Mouse (Mus musculus): Measurements from ENCODE around the gene Tbx3. TPM values are rescaled to one million over a fixed set of nuclear protein-coding genes. Genes with fewer than 3 reads are reported as not detected.

Tbx3 gene
- polyA plus RNA-seq, 1 experiment from 2014 or later, result 20.6 TPM

GRCm38 (mm10) chr5:119708850-119709585, 38.5 kb downstream of the Tbx3 start:
- no peak overlapping the region for H3K9ac ChIP-seq (replicated peaks; ENCODE audit: low read depth, low read length)
- no peak overlapping the region for H3K4me2 ChIP-seq (replicated peaks; ENCODE audit: low read depth, low read length)
- peaks cover 33% of the 10 kb centered on the region for H3K27me3 ChIP-seq (ENCODE audit: control insufficient read depth, insufficient read depth, low read length)
- no peaks in the 10 kb centered on the region for H3K4me1 ChIP-seq (ENCODE audit: control insufficient read depth, insufficient read depth, low read length)
- H3K36me3 ChIP-seq (ENCODE audit: control insufficient read depth, insufficient read depth, low read length), result no peaks in the 10 kb centered on the region
- H3K27ac ChIP-seq (ENCODE audit: low read length), result no peak overlapping the region
- 82% methylated on average over 14 of the region's 14 CpGs for WGBS
- no peaks in the 10 kb centered on the region for H3K9me3 ChIP-seq (ENCODE audit: control insufficient read depth, low read depth, low read length)
- no peak overlapping the region for H3K4me3 ChIP-seq (ENCODE audit: low read depth, low read length)
- ATAC-seq (ENCODE audit: insufficient number of reproducible peaks, insufficient read depth, low FRiP score, low read depth), result no peak

GRCm38 (mm10) chr5:119709826-119710559, 39.5 kb downstream of the Tbx3 start:
- Histone ChIP-seq H3K27me3 (ENCODE audit: control insufficient read depth, insufficient read depth, low read length) (peaks cover 33% of the 10 kb centered on the region), H3K4me1 (ENCODE audit: control insufficient read depth, insufficient read depth, low read length) (no peaks in the 10 kb centered on the region), H3K36me3 (ENCODE audit: control insufficient read depth, insufficient read depth, low read length) (no peaks in the 10 kb centered on the region), H3K9ac (replicated peaks; ENCODE audit: low read depth, low read length) (no peak overlapping the region), H3K4me3 (ENCODE audit: low read depth, low read length) (no peak overlapping the region), H3K9me3 (ENCODE audit: control insufficient read depth, low read depth, low read length) (no peaks in the 10 kb centered on the region), H3K27ac (ENCODE audit: low read length) (no peak overlapping the region), H3K4me2 (replicated peaks; ENCODE audit: low read depth, low read length) (no peak overlapping the region)
- ATAC-seq (ENCODE audit: insufficient number of reproducible peaks, insufficient read depth, low FRiP score, low read depth), result no peak
- 24% methylated on average over 18 of the region's 18 CpGs for WGBS

GRCm38 (mm10) chr5:119710756-119711155, 40.3 kb downstream of the Tbx3 start:
- Histone ChIP-seq H3K4me2 (replicated peaks; ENCODE audit: low read depth, low read length) (no peak overlapping the region), H3K9ac (replicated peaks; ENCODE audit: low read depth, low read length) (no peak overlapping the region), H3K27me3 (ENCODE audit: control insufficient read depth, insufficient read depth, low read length) (peaks cover 29% of the 10 kb centered on the region), H3K9me3 (ENCODE audit: control insufficient read depth, low read depth, low read length) (no peaks in the 10 kb centered on the region), H3K4me1 (ENCODE audit: control insufficient read depth, insufficient read depth, low read length) (no peaks in the 10 kb centered on the region), H3K36me3 (ENCODE audit: control insufficient read depth, insufficient read depth, low read length) (no peaks in the 10 kb centered on the region), H3K4me3 (ENCODE audit: low read depth, low read length) (no peak overlapping the region), H3K27ac (ENCODE audit: low read length) (no peak overlapping the region)
- ATAC-seq (ENCODE audit: insufficient number of reproducible peaks, insufficient read depth, low FRiP score, low read depth), result no peak
- WGBS, result 28% methylated on average over 7 of the region's 7 CpGs

GRCm38 (mm10) chr5:119711626-119712025, 41.2 kb downstream of the Tbx3 start:
- no peak overlapping the region for H3K4me2 ChIP-seq (replicated peaks; ENCODE audit: low read depth, low read length)
- no peak overlapping the region for H3K9ac ChIP-seq (replicated peaks; ENCODE audit: low read depth, low read length)
- H3K36me3 ChIP-seq (ENCODE audit: control insufficient read depth, insufficient read depth, low read length), result no peaks in the 10 kb centered on the region
- H3K4me1 ChIP-seq (ENCODE audit: control insufficient read depth, insufficient read depth, low read length), result no peaks in the 10 kb centered on the region
- H3K27me3 ChIP-seq (ENCODE audit: control insufficient read depth, insufficient read depth, low read length), result peaks cover 23% of the 10 kb centered on the region; the same call in 1 of the 2 replicates
- H3K4me3 ChIP-seq (ENCODE audit: low read depth, low read length), result no peak overlapping the region
- H3K27ac ChIP-seq (ENCODE audit: low read length), result no peak overlapping the region
- ATAC-seq (ENCODE audit: insufficient number of reproducible peaks, insufficient read depth, low FRiP score, low read depth), result no peak
- 84% methylated on average over 5 of the region's 5 CpGs for WGBS
- H3K9me3 ChIP-seq (ENCODE audit: control insufficient read depth, low read depth, low read length), result no peaks in the 10 kb centered on the region

GRCm38 (mm10) chr5:119712679-119713246, 42.3 kb downstream of the Tbx3 start:
- ATAC-seq (ENCODE audit: insufficient number of reproducible peaks, insufficient read depth, low FRiP score, low read depth), result no peak
- Histone ChIP-seq H3K4me1 (ENCODE audit: control insufficient read depth, insufficient read depth, low read length) (no peaks in the 10 kb centered on the region), H3K9me3 (ENCODE audit: control insufficient read depth, low read depth, low read length) (no peaks in the 10 kb centered on the region), H3K27me3 (ENCODE audit: control insufficient read depth, insufficient read depth, low read length) (peaks cover 13% of the 10 kb centered on the region; the same call in 1 of the 2 replicates), H3K4me3 (ENCODE audit: low read depth, low read length) (peak overlapping the region; percentile 12; the same call in 1 of the 2 replicates), H3K9ac (replicated peaks; ENCODE audit: low read depth, low read length) (no peak overlapping the region), H3K36me3 (ENCODE audit: control insufficient read depth, insufficient read depth, low read length) (no peaks in the 10 kb centered on the region), H3K27ac (ENCODE audit: low read length) (no peak overlapping the region), H3K4me2 (replicated peaks; ENCODE audit: low read depth, low read length) (peak overlapping the region; percentile 28)
- WGBS, result 4% methylated on average over 22 of the region's 22 CpGs

- Histone ChIP-seq H3K4me2 (replicated peaks; ENCODE audit: low read depth, low read length) (no peak overlapping the region), H3K4me3 (ENCODE audit: low read depth, low read length) (no peak overlapping the region), H3K36me3 (ENCODE audit: control insufficient read depth, insufficient read depth, low read length) (no peaks in the 10 kb centered on the region), H3K4me1 (ENCODE audit: control insufficient read depth, insufficient read depth, low read length) (no peaks in the 10 kb centered on the region), H3K27me3 (ENCODE audit: control insufficient read depth, insufficient read depth, low read length) (no peaks in the 10 kb centered on the region), H3K9ac (replicated peaks; ENCODE audit: low read depth, low read length) (no peak overlapping the region), H3K27ac (ENCODE audit: low read length) (no peak overlapping the region), H3K9me3 (ENCODE audit: control insufficient read depth, low read depth, low read length) (no peaks in the 10 kb centered on the region)
- WGBS, result 29% methylated on average over 11 of the region's 11 CpGs
- no peak for ATAC-seq (ENCODE audit: insufficient number of reproducible peaks, insufficient read depth, low FRiP score, low read depth)
Measured at GRCm38 (mm10) chr5:119720471-119721265, 50.2 kb downstream of the Tbx3 start.

- ATAC-seq (ENCODE audit: insufficient number of reproducible peaks, insufficient read depth, low FRiP score, low read depth), result no peak
- H3K27me3 ChIP-seq (ENCODE audit: control insufficient read depth, insufficient read depth, low read length), result no peaks in the 10 kb centered on the region
Measured at GRCm38 (mm10) chr5:119732978-119733377, 62.5 kb downstream of the Tbx3 start.

More at GRCm38 (mm10) chr5:119732978-119733377, 62.5 kb downstream of the Tbx3 start:
- Histone ChIP-seq H3K27ac (ENCODE audit: low read length) (no peak overlapping the region), H3K9me3 (ENCODE audit: control insufficient read depth, low read depth, low read length) (no peaks in the 10 kb centered on the region), H3K4me2 (replicated peaks; ENCODE audit: low read depth, low read length) (no peak overlapping the region), H3K4me1 (ENCODE audit: control insufficient read depth, insufficient read depth, low read length) (no peaks in the 10 kb centered on the region), H3K36me3 (ENCODE audit: control insufficient read depth, insufficient read depth, low read length) (no peaks in the 10 kb centered on the region), H3K4me3 (ENCODE audit: low read depth, low read length) (no peak overlapping the region), H3K9ac (replicated peaks; ENCODE audit: low read depth, low read length) (no peak overlapping the region)
- WGBS, result 31% methylated on average over 7 of the region's 7 CpGs
